Mouse (Mus musculus): ENCODE results near the gene Phf19. TPM values are rescaled to one million over a fixed set of nuclear protein-coding genes. Genes with fewer than 3 reads are reported as not detected.

Phf19 gene
- polyA plus RNA-seq, 1 experiment from 2014 or later = 2.1 TPM

DNA sequence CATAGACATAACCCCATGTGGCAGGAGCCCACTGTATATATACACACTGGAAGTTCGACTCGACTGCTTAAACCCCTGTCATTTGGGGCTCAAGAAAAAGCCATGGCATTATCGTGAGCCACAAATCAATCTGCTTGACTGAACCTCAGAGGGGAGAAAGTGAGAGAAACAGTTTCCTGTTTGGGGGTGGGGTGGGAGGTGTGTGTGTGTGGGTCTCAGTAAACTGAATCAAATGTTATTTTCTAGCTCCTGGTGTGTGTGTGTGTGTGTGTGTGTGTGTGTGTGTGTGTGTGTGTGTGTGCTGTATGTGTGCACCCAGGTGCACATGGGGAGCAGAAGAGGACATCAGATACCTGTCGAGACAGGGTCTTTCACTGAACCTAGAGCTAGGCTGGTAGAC lies 39.2 kb upstream of the Phf19 start:
- 0 out of 2 replicates have a peak, but pooled peaks cover 3% of the 10 kb centered on the region for H3K4me1 ChIP-seq (replicated peaks)
- 87% methylated on average over 4 of the region's 4 CpGs for WGBS
- H3K9me3 ChIP-seq = no peaks in the 10 kb centered on the region
- no peaks in the 10 kb centered on the region for H3K27me3 ChIP-seq (ENCODE audit: insufficient read depth, poor library complexity, severe bottlenecking)
- no peak overlapping the region for H3K4me3 ChIP-seq
- no peaks in the 10 kb centered on the region for H3K36me3 ChIP-seq
- no peak overlapping the region for H3K27ac ChIP-seq
- DNase-seq (ENCODE audit: low spot score) = no peak

DNA sequence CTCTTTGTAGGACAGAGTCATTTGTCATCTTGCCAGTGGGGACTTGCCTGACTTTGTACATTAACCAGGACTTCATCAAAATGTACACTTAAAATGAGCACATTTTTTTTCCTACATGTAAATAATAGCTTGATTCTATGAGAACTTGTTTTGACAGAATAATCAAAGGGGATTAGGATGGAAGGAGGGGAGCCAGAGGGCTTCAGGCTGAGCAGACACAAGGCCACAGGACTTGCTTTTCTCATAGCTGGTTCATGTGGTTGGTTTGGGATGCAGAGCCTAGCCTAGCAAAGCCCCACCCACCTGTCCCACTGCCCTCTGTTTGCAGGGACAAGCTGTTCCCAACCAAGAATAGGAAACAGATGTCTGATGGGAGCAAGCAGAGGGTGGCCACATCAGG lies 37.6 kb upstream of the Phf19 start:
- Histone ChIP-seq H3K4me3 (no peak overlapping the region), H3K4me1 (replicated peaks) (peaks cover 10% of the 10 kb centered on the region; the same call in 1 of the 2 replicates), H3K36me3 (no peaks in the 10 kb centered on the region), H3K27ac (no peak overlapping the region), H3K9me3 (no peaks in the 10 kb centered on the region), H3K27me3 (ENCODE audit: insufficient read depth, poor library complexity, severe bottlenecking) (no peaks in the 10 kb centered on the region)
- no peak for DNase-seq (ENCODE audit: low spot score)

DNA sequence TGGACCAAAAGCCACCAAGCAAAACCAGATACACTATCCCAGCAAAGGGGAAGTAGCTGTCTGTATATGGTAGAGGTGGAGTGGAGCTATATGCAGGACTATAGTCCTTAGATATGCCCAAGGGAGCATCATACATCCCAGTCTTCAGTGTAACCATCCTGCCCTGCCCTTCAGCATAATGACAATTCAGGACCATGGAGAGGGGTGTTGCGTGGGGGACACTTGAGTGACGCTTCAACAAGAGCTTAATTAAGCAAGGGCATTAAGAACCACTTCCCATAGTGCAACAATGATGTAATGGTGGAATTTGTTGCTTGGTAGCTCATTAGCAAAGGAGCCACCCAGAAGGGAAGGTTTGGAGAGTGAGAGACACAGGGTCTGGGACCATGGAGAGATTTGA lies 34.8 kb upstream of the Phf19 start:
- H3K4me1 ChIP-seq (replicated peaks) = peaks cover 22% of the 10 kb centered on the region
- no peak overlapping the region for H3K27ac ChIP-seq
- DNase-seq (ENCODE audit: low spot score) = no peak
- no peaks in the 10 kb centered on the region for H3K27me3 ChIP-seq (ENCODE audit: insufficient read depth, poor library complexity, severe bottlenecking)
- H3K4me3 ChIP-seq = no peak overlapping the region
- H3K36me3 ChIP-seq = no peaks in the 10 kb centered on the region
- WGBS = 49% methylated on average over 2 of the region's 2 CpGs
- H3K9me3 ChIP-seq = no peaks in the 10 kb centered on the region

DNA sequence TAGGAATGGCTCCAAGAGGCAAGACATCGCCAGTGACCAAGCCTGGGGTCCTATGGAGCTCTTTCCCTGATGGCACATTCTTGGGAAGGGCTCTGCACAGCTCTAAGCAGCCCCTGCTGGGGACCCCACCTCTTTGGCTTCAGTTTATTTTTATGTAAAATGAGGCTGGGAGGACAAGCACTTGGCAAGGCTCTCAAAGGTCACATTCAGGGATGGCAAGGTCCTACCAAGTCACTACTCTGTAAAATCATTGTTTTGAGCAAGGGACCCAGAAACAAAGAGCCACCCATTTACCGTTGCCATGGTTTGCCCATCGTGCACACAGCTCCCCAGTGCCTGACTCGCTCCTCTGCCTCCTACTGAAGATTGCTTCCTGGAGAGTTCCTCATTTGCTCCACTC lies 32.2 kb upstream of the Phf19 start:
- H3K4me3 ChIP-seq = no peak overlapping the region
- H3K27me3 ChIP-seq (ENCODE audit: insufficient read depth, poor library complexity, severe bottlenecking) = 0 out of 2 replicates have a peak, but pooled peaks cover 2% of the 10 kb centered on the region
- H3K4me1 ChIP-seq (replicated peaks) = peaks cover 22% of the 10 kb centered on the region
- no peaks in the 10 kb centered on the region for H3K9me3 ChIP-seq
- no peak for DNase-seq (ENCODE audit: low spot score)
- WGBS = 52% methylated on average over 4 of the region's 4 CpGs
- H3K27ac ChIP-seq = no peak overlapping the region
- no peaks in the 10 kb centered on the region for H3K36me3 ChIP-seq

DNA sequence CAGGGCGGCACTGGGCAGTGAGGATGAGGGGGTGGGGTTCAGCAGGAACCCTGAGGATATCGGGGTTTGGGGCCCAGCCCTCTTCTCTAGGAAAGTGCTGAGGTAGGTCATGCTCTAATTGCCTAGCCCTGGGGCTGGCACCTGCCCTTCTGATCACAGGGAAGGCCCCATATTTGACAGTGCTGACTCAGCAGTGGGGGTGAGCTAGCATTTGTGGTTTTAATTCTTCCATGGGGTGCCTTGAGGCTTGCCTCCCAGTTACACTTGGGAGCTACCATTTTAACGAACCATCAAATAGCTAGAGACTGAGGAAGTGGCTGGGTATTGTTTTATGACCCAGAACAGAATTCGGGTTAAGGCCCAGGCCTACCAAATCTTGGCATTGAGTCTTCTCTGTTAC lies 31.8 kb upstream of the Phf19 start:
- Histone ChIP-seq H3K36me3 (no peaks in the 10 kb centered on the region), H3K4me3 (no peak overlapping the region), H3K27ac (no peak overlapping the region), H3K9me3 (no peaks in the 10 kb centered on the region), H3K27me3 (ENCODE audit: insufficient read depth, poor library complexity, severe bottlenecking) (0 out of 2 replicates have a peak, but pooled peaks cover 7% of the 10 kb centered on the region), H3K4me1 (replicated peaks) (peaks cover 22% of the 10 kb centered on the region)
- 88% methylated on average over 4 of the region's 4 CpGs for WGBS
- no peak for DNase-seq (ENCODE audit: low spot score)

DNA sequence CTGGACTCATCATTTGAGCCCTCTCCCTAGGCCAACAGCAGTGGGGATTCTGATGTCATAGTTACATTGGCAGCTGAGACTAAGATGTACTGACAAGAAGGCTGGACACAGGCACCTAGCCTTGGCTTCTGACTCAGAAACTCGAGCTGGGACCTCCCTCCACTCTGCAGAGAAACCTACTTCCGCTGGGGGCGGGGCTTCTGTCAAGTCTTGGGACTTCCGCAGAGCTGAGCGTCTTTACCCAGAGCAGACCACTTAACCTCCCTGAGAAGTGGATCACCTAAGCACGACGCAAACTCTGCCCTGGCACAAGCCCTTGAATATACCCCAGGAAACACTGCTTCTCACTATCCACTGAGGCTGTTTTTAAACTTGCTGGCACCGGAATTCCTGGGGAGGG lies 30.9 kb upstream of the Phf19 start:
- Histone ChIP-seq H3K9me3 (no peaks in the 10 kb centered on the region), H3K4me1 (replicated peaks) (peaks cover 22% of the 10 kb centered on the region), H3K27ac (no peak overlapping the region), H3K27me3 (ENCODE audit: insufficient read depth, poor library complexity, severe bottlenecking) (peaks cover 11% of the 10 kb centered on the region; the same call in 1 of the 2 replicates), H3K36me3 (no peaks in the 10 kb centered on the region), H3K4me3 (no peak overlapping the region)
- peak; percentile 13 for DNase-seq (ENCODE audit: low spot score)
- 20% methylated on average over 8 of the region's 8 CpGs for WGBS

DNA sequence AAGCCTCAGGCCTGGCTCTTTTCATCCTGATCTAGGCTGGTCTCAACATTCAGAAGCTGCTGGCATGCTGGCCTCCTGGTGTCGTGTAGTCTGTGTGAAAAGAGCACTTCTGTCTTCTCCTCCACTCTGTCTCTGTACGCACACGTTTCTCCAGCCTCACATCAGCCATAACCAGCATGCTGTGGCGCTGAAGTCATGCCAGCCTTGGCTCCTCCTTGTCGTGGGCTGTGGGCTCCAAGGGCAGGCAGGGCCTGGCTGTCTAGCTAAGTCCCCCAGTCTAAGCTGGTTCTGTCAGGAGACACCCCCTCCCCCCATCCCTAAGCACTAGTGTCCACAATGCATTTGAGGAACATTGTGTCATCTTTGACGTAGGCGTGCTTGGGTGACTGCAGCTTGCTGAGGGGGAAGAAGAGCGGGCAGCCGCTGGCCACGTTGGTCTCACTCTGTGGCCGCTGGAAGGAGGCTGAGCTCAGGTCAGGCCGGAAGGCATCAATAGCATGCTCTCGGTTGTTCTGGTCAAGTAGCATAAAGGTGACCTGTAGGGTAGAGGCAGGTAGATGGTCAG lies 29.8 kb upstream of the Phf19 start:
- Histone ChIP-seq H3K27ac (no peak overlapping the region), H3K9me3 (no peaks in the 10 kb centered on the region), H3K4me1 (replicated peaks) (peaks cover 22% of the 10 kb centered on the region), H3K36me3 (no peaks in the 10 kb centered on the region), H3K4me3 (no peak overlapping the region), H3K27me3 (ENCODE audit: insufficient read depth, poor library complexity, severe bottlenecking) (peaks cover 11% of the 10 kb centered on the region; the same call in 1 of the 2 replicates)
- 87% methylated on average over 13 of the region's 13 CpGs for WGBS
- DNase-seq (ENCODE audit: low spot score) = no peak

DNA sequence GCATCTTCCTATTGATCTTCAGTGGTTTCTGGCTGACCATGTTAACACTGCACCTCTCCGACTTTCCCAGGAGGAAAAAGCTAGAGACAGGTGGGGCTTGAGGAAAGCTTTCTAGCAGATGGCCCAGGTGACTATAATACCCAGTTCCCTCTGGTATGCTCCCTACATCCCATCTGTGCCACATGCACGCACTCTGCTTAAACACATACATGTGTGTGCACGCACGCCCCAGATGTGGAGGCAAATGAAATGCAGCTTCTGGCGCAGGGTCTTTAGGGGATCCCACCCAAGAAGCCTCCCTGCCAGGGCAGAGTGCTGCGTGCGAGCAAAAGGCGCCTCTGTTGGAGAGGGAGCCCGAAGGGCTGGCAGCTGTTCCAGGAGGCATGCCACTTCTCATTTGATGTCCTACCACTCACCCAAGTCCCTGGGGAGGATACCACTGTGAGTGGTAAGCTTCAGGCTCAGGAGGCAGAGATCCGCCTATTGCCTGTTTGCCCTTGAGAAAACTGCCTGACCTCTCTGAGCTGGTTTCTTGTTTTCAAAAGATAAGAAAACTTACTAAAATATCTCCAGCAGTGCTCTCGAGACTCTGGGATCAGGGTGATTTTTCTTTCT lies 27.3 kb upstream of the Phf19 start:
- H3K27me3 ChIP-seq (ENCODE audit: insufficient read depth, poor library complexity, severe bottlenecking) = peaks cover 11% of the 10 kb centered on the region; the same call in 1 of the 2 replicates
- WGBS = 77% methylated on average over 11 of the region's 11 CpGs
- no peak for DNase-seq (ENCODE audit: low spot score)

DNA sequence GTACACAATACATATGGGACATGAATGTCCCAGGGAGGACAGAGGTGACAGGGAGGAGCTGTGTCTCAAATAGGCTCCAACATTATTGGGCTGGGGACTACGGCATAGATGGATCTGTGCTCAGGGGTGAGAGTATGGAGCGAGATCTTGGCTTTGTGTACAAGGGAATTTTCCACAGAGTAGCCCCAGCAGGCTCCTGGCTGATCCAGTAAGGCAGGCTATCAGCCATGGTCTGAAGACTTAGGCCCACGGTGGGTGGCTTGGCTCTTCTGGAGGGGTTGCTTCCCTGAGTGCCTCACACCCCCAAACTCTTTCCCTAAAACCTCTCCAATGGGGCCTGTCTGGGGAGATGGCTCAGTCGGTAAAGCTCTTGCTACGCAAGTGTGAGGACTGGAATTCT lies 26.4 kb upstream of the Phf19 start:
- Histone ChIP-seq H3K27me3 (ENCODE audit: insufficient read depth, poor library complexity, severe bottlenecking) (peaks cover 11% of the 10 kb centered on the region; the same call in 1 of the 2 replicates), H3K4me3 (no peak overlapping the region), H3K36me3 (no peaks in the 10 kb centered on the region), H3K27ac (no peak overlapping the region), H3K4me1 (replicated peaks) (peaks cover 12% of the 10 kb centered on the region), H3K9me3 (no peaks in the 10 kb centered on the region)
- no peak for DNase-seq (ENCODE audit: low spot score)
- WGBS = 79% methylated on average over 5 of the region's 5 CpGs

More for the DNA sequence above, 27.3 kb upstream of the Phf19 start:
- Histone ChIP-seq H3K9me3 (no peaks in the 10 kb centered on the region), H3K4me3 (no peak overlapping the region), H3K4me1 (replicated peaks) (peaks cover 16% of the 10 kb centered on the region), H3K36me3 (no peaks in the 10 kb centered on the region), H3K27ac (0 out of 2 replicates have a peak overlapping the region, but pooled peaks have one; percentile 23)

DNA sequence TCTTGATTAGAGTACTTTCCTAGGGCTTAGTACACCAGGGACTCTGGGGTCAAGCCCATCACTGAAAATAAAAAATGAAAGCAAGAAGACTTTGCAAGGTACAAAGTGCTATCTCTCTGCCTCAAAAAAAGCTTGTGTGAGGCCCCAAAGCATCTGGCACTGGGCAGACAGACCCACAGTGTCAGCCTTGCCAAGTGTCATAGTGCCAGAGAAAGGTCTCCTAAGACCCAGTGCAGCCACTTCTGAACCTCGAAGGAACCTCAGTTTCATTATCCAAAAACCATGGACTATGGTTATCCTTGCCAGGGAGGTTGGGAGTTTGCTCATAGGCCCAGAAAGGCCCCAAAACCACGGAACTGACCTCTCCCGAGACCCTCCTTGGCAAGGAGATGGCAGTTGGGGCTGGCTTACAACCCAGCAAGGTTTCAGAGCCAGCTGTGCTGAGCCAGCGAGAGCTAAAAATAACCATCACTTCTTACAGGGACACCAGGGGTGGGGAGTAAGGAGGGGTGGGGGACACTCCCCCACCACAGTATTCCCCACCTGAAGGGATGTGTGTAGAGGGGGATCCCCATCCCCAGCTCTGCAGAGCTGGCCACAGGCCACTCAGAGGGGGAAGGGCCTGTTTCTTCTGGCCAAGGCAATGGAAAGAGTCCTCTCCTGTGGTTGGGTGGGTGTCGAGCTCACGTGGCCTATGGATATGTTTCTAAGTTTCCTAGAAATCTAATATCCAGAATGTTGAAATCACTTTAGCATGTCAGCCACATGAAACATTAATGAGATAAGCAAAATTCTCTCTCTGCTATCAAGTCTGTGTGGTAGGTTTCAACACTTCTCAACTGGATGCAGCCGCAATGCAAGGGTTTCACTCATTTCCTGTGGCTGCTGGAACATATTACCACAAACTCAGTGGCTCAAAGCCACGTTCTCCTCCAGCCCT lies 24.7 kb upstream of the Phf19 start:
- no peak for DNase-seq (ENCODE audit: low spot score)
- Histone ChIP-seq H3K27me3 (ENCODE audit: insufficient read depth, poor library complexity, severe bottlenecking) (peaks cover 11% of the 10 kb centered on the region; the same call in 1 of the 2 replicates), H3K9me3 (no peaks in the 10 kb centered on the region), H3K36me3 (no peaks in the 10 kb centered on the region), H3K4me3 (no peak overlapping the region), H3K27ac (no peak overlapping the region), H3K4me1 (replicated peaks) (peaks cover 7% of the 10 kb centered on the region)
- 84% methylated on average over 8 of the region's 8 CpGs for WGBS

DNA sequence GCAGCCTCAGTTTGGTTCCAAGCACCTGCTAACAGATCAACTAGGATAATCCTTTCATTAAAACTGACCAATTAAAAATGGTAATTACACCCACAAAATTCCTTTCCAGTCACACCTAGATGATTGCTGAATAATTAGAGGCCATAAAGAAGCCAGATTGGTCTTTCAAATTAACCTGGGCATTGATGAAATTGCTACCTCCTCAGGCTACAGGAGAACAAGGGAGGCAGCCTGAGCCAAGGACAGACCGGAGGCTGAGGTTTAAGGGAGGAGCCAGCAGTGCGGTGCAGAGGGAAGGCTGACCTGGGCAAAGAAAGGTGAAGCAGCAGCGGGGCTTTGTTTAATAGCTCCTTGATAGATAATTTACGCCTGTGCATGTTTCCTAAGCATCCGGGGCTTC lies 23.6 kb upstream of the Phf19 start:
- no peak for DNase-seq (ENCODE audit: low spot score)
- Histone ChIP-seq H3K4me1 (replicated peaks) (peaks cover 7% of the 10 kb centered on the region), H3K9me3 (no peaks in the 10 kb centered on the region), H3K27ac (no peak overlapping the region), H3K36me3 (no peaks in the 10 kb centered on the region), H3K27me3 (ENCODE audit: insufficient read depth, poor library complexity, severe bottlenecking) (peaks cover 11% of the 10 kb centered on the region; the same call in 1 of the 2 replicates), H3K4me3 (no peak overlapping the region)
- 50% methylated on average over 5 of the region's 5 CpGs for WGBS

DNA sequence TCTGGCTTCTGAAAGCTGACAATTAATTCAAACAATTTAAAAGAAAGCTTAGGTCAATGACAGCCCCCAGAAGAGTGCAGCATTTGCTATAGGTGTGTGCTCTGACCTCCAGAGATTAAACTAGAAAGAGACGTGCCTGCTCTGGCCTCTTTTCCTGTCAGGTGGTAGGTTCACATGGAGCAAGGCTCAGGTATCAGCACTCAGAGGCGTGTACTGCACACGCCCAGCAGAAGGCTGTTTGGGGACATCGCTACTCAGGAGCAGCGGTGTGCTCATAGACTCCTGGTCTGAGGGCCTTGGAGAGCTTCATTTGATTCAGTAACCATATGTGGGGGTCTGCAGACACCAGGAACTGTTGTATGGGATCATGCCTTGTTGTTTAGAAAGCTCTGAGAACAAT lies 13.5 kb upstream of the Phf19 start:
- no peak overlapping the region for H3K4me3 ChIP-seq
- H3K4me1 ChIP-seq (replicated peaks) = no peaks in the 10 kb centered on the region
- 80% methylated on average over 5 of the region's 5 CpGs for WGBS

DNA sequence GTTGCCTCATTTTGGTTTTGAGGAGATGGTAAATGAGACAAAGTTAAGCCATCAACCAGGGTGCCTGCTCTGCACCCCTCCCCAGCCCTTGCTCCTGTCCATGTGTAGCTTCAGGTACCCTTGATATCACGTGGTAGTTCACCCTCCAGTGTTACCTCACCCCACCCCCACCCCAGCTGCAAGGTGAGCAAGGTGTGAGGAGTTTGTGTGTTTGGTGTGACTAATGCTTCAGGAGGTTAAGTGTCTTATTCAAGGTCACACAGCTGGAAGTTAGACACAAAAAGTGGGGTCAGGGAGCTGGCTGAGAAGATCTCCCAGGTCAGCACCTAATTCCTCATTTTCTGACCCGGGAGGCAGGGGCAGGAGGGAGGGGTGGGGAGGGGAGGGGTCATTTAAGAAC lies 8.9 kb upstream of the Phf19 start:
- H3K9me3 ChIP-seq = no peaks in the 10 kb centered on the region
- no peak for DNase-seq (ENCODE audit: low spot score)
- H3K27me3 ChIP-seq (ENCODE audit: insufficient read depth, poor library complexity, severe bottlenecking) = no peaks in the 10 kb centered on the region
- no peak overlapping the region for H3K27ac ChIP-seq
- H3K4me1 ChIP-seq (replicated peaks) = peaks cover 5% of the 10 kb centered on the region; the same call in 1 of the 2 replicates
- no peak overlapping the region for H3K4me3 ChIP-seq
- WGBS = 34% methylated on average over 2 of the region's 2 CpGs
- H3K36me3 ChIP-seq = no peaks in the 10 kb centered on the region

More for the DNA sequence above, 13.5 kb upstream of the Phf19 start:
- no peaks in the 10 kb centered on the region for H3K36me3 ChIP-seq
- no peaks in the 10 kb centered on the region for H3K27me3 ChIP-seq (ENCODE audit: insufficient read depth, poor library complexity, severe bottlenecking)
- no peak overlapping the region for H3K27ac ChIP-seq
- no peaks in the 10 kb centered on the region for H3K9me3 ChIP-seq
- DNase-seq (ENCODE audit: low spot score) = no peak
